Mouse (Mus musculus): Measurements from ENCODE around the gene Nos2. TPM values are rescaled to one million over a fixed set of nuclear protein-coding genes. Genes with fewer than 3 reads are reported as not detected.

The Nos2 gene
- polyA plus RNA-seq, 2 experiments, result 0.02 TPM; not detected in 1

DNA sequence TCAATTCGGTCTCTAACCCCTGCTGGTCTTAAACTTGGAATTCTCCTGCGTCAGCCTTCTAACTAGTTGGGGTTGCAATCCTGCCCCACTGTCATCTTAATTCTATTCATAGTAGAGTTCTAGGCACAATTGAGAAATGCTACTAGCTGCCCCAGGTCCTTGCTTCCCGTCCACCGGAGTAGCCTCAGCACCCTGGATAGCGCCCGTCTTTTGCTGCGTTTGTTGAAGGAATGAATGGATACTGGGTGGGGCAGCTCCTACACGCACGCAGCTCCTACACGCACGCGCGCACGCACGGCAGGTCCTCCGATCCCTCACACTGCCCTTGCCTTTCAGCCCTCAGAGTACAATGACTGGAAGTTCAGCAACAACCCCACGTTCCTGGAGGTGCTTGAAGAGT lies 31.9 kb downstream of the Nos2 start:
- H3K4me1 ChIP-seq (replicated peaks; ENCODE audit: control insufficient read depth in 2 of 2, insufficient read depth in 2 of 2, low read length in 1 of 2), result no peaks in the 10 kb centered on the region
- no peaks in the 10 kb centered on the region for H3K9me3 ChIP-seq (ENCODE audit: control insufficient read depth, low read length)
- no peaks in the 10 kb centered on the region for H3K36me3 ChIP-seq (replicated peaks; ENCODE audit: control insufficient read depth, insufficient read depth, low read depth)
- no peak overlapping the region for H3K9ac ChIP-seq (replicated peaks)
- WGBS (ENCODE audit: insufficient replicate concordance), result 6% methylated on average over 17 of the region's 17 CpGs
- peak in 2 of 3 experiments; percentile 15 to 22 for DNase-seq (ENCODE audit: low read depth in 3 of 3, low spot score in 3 of 3)
- H3K27ac ChIP-seq, result no peak overlapping the region
- TF ChIP-seq EP300 (IDR thresholded peaks at IDR 0.05; ENCODE audit: low read depth) (no peak), CTCF (IDR thresholded peaks at IDR 0.05; ENCODE audit: low read depth) (no peak)
- H3K4me2 ChIP-seq (ENCODE audit: low read depth), result no peak overlapping the region
- no peak for ATAC-seq (ENCODE audit: insufficient read depth)
- H3K4me3 ChIP-seq (ENCODE audit: insufficient read depth in 1 of 2, low read depth in 2 of 2, low read length in 2 of 2), result no peak overlapping the region
- H3K27me3 ChIP-seq (ENCODE audit: control insufficient read depth, insufficient read depth, low read length), result peaks cover 8% of the 10 kb centered on the region

- H3K4me1 ChIP-seq (replicated peaks; ENCODE audit: control insufficient read depth in 2 of 2, insufficient read depth in 2 of 2, low read length in 1 of 2), result no peaks in the 10 kb centered on the region
- H3K27me3 ChIP-seq (ENCODE audit: control insufficient read depth, insufficient read depth, low read length), result peaks cover 8% of the 10 kb centered on the region
- no peak overlapping the region for H3K27ac ChIP-seq
- ATAC-seq (ENCODE audit: insufficient read depth) (no peak), DNase-seq (ENCODE audit: low read depth in 3 of 3, low spot score in 3 of 3) (peak; percentile 26 to 52 (median 36))
- H3K36me3 ChIP-seq (replicated peaks; ENCODE audit: control insufficient read depth, insufficient read depth, low read depth), result no peaks in the 10 kb centered on the region
- no peak overlapping the region for H3K4me3 ChIP-seq (ENCODE audit: insufficient read depth in 1 of 2, low read depth in 2 of 2, low read length in 2 of 2)
- H3K4me2 ChIP-seq (ENCODE audit: low read depth), result no peak overlapping the region
- 10% methylated on average over 7 of the region's 7 CpGs for WGBS (ENCODE audit: insufficient replicate concordance)
- TF ChIP-seq CTCF (IDR thresholded peaks at IDR 0.05; ENCODE audit: low read depth) (peak; percentile 93), EP300 (IDR thresholded peaks at IDR 0.05; ENCODE audit: low read depth) (no peak)
- H3K9ac ChIP-seq (replicated peaks), result no peak overlapping the region
- H3K9me3 ChIP-seq (ENCODE audit: control insufficient read depth, low read length), result no peaks in the 10 kb centered on the region
Observed at GRCm38 (mm10) chr11:78956260-78956659, 35.7 kb downstream of the Nos2 start.

- H3K27ac ChIP-seq, result no peak overlapping the region
- no peaks in the 10 kb centered on the region for H3K9me3 ChIP-seq (ENCODE audit: control insufficient read depth, low read length)
- no peaks in the 10 kb centered on the region; the same call in 1 of the 2 replicates for H3K27me3 ChIP-seq (ENCODE audit: control insufficient read depth, insufficient read depth, low read length)
- DNase-seq (ENCODE audit: low read depth in 3 of 3, low spot score in 3 of 3) (no peak), ATAC-seq (ENCODE audit: insufficient read depth) (no peak)
- no peaks in the 10 kb centered on the region for H3K36me3 ChIP-seq (replicated peaks; ENCODE audit: control insufficient read depth, insufficient read depth, low read depth)
- TF ChIP-seq CTCF (IDR thresholded peaks at IDR 0.05; ENCODE audit: low read depth) (no peak), EP300 (IDR thresholded peaks at IDR 0.05; ENCODE audit: low read depth) (no peak)
- H3K4me3 ChIP-seq (ENCODE audit: insufficient read depth in 1 of 2, low read depth in 2 of 2, low read length in 2 of 2), result no peak overlapping the region
- 38% methylated on average over 8 of the region's 8 CpGs for WGBS (ENCODE audit: insufficient replicate concordance)
- H3K4me2 ChIP-seq (ENCODE audit: low read depth), result no peak overlapping the region
- H3K4me1 ChIP-seq (replicated peaks; ENCODE audit: control insufficient read depth in 2 of 2, insufficient read depth in 2 of 2, low read length in 1 of 2), result no peaks in the 10 kb centered on the region
- no peak overlapping the region for H3K9ac ChIP-seq (replicated peaks)
Observed at GRCm38 (mm10) chr11:78959367-78959766, 38.8 kb downstream of the Nos2 start.

DNA sequence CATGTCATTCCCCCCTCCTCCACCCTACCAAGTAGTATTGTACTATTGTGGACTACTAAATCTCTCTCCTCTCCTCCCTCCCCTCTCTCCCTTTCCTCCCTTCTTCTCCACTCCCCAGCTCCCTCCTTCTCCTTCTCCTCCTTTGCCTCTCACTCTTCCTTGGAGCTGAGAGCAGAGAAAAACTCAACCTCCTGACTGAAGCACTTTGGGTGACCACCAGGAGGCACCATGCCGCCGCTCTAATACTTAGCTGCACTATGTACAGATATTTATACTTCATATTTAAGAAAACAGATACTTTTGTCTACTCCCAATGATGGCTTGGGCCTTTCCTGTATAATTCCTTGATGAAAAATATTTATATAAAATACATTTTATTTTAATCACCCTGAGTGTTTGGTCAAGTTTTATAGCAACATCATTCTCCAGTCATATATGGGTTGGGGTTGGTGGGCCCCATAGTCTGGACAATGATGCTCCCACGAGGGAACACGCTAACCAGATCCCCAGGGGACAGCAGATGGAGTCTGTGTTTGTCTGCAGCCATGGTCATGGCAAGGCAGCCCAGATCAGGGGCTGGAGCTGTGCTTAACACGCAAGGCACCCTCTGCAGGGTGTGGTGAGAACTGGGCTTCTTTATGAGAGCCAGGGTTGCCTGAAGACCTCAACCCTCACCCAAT lies 39.4 kb downstream of the Nos2 start:
- Histone ChIP-seq H3K9me3 (ENCODE audit: control insufficient read depth, low read length) (no peaks in the 10 kb centered on the region), H3K4me1 (replicated peaks; ENCODE audit: control insufficient read depth in 2 of 2, insufficient read depth in 2 of 2, low read length in 1 of 2) (no peaks in the 10 kb centered on the region), H3K4me3 (ENCODE audit: insufficient read depth in 1 of 2, low read depth in 2 of 2, low read length in 2 of 2) (no peak overlapping the region), H3K9ac (replicated peaks) (no peak overlapping the region), H3K4me2 (ENCODE audit: low read depth) (no peak overlapping the region), H3K27ac (no peak overlapping the region), H3K27me3 (ENCODE audit: control insufficient read depth, insufficient read depth, low read length) (no peaks in the 10 kb centered on the region; the same call in 1 of the 2 replicates), H3K36me3 (replicated peaks; ENCODE audit: control insufficient read depth, insufficient read depth, low read depth) (no peaks in the 10 kb centered on the region)
- TF ChIP-seq EP300 (IDR thresholded peaks at IDR 0.05; ENCODE audit: low read depth) (no peak), CTCF (IDR thresholded peaks at IDR 0.05; ENCODE audit: low read depth) (peak; percentile 51)
- WGBS (ENCODE audit: insufficient replicate concordance), result 47% methylated on average over 5 of the region's 5 CpGs
- ATAC-seq (ENCODE audit: insufficient read depth) (no peak), DNase-seq (ENCODE audit: low read depth in 3 of 3, low spot score in 3 of 3) (no peak)

- H3K36me3 ChIP-seq (replicated peaks; ENCODE audit: control insufficient read depth, insufficient read depth, low read depth), result no peaks in the 10 kb centered on the region
- H3K4me3 ChIP-seq (ENCODE audit: insufficient read depth in 1 of 2, low read depth in 2 of 2, low read length in 2 of 2), result no peak overlapping the region
- TF ChIP-seq CTCF (IDR thresholded peaks at IDR 0.05; ENCODE audit: low read depth) (no peak), EP300 (IDR thresholded peaks at IDR 0.05; ENCODE audit: low read depth) (no peak)
Observed at GRCm38 (mm10) chr11:78961221-78961620, 40.6 kb downstream of the Nos2 start.

More at GRCm38 (mm10) chr11:78961221-78961620, 40.6 kb downstream of the Nos2 start:
- Histone ChIP-seq H3K4me1 (replicated peaks; ENCODE audit: control insufficient read depth in 2 of 2, insufficient read depth in 2 of 2, low read length in 1 of 2) (no peaks in the 10 kb centered on the region), H3K4me2 (ENCODE audit: low read depth) (no peak overlapping the region), H3K27ac (no peak overlapping the region), H3K27me3 (ENCODE audit: control insufficient read depth, insufficient read depth, low read length) (no peaks in the 10 kb centered on the region; the same call in 1 of the 2 replicates), H3K9ac (replicated peaks) (no peak overlapping the region), H3K9me3 (ENCODE audit: control insufficient read depth, low read length) (no peaks in the 10 kb centered on the region)
- no peak for ATAC-seq (ENCODE audit: insufficient read depth)
- 22% methylated on average over 5 of the region's 5 CpGs for WGBS (ENCODE audit: insufficient replicate concordance)
- no peak for DNase-seq (ENCODE audit: low read depth in 3 of 3, low spot score in 3 of 3)

Data from liver, embryonic 14.5 days (tissue).